Mouse (Mus musculus) embryo, embryonic 9.5 days (tissue): ENCODE data around the gene Zfp784.

Source experiments
- DNase-seq: peaks from one replicate; pipeline ENCODE4 v3.0.0-alpha.2; 2017; ENCODE audit errors: extremely low spot score

Gene Zfp784

GRCm38 (mm10) chr7:4988250-4988649 lies 50.0 kb downstream of the Zfp784 start:
- no peak for DNase-seq
